Mouse (Mus musculus): ENCODE measurements around the gene Zfp420. TPM values are rescaled to one million over a fixed set of nuclear protein-coding genes. Genes with fewer than 3 reads are reported as not detected.
A peak's percentile ranks its signal among the peaks of the same experiment; 100 is the strongest.

Zfp420 gene
- polyA plus RNA-seq, 1 experiment from 2014 or later = 10.3 TPM

DNA sequence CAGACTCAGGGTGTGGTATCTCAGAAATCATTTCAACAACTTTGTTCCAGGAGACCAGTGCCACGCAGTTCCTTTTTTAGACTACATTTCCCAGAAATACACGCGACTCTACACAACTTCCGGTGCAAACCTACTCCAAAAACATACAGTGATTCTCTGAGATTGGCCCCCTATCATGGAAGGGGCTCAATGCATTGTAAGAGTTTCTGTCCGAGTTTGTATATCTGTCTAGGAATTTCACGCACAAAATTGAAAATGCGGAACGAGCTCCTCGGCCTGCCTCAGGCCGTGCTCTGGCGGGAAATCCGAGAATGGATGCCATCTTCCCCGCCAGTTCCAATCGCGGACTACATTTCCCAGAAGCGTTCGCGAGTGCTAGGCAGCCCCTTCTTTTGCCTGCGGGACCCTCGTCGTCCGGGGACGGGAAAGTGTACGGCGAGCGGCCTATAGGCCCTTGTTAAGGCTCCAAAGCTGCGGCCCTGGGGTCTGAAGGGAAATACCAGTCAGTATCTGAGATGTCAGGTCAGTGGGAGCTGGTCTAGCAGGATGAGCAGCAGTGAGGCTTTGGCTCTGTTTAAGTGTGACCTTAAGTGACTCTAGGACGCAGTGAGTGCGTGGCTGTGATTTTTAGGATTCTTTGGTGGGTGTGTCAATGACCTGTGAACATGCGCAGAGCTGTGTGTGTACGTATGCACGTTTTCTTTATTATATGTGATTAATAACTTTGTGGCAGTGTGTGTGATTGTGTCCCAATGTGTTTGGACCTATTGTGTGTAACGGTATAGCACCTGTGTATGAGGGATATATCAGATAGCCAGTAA is 48.6 kb downstream of the Zfp420 start, which contains the start of gene Zfp383:
Gene Zfp383, plus strand, starts transcription at position 94 of the 821 bp plus-strand sequence.
- whole genome bisulfite sequencing = under 1% methylated on average over 33 of the region's 33 CpGs
- ATAC-seq (ENCODE audit: low FRiP score) = peak; percentile 84
- H3K27ac ChIP-seq (ENCODE audit: low read depth, low read length) = peak within 1 kb of the TSS; percentile 37; the same call in 1 of the 2 replicates

GRCm38 (mm10) chr7:29910252-29910651 is 50.5 kb downstream of the Zfp420 start:
- Histone ChIP-seq H3K4me2 (peak overlapping the region; percentile 66; the same call in 1 of the 2 replicates), H3K27ac (ENCODE audit: low read depth, low read length) (no peak overlapping the region), H3K36me3 (ENCODE audit: control insufficient read depth, insufficient read depth, low read length) (peaks cover 23% of the 10 kb centered on the region), H3K4me3 (ENCODE audit: low read depth, low read length) (no peak overlapping the region), H3K4me1 (ENCODE audit: control insufficient read depth, insufficient read depth, low read length) (peaks cover 10% of the 10 kb centered on the region), H3K9ac (ENCODE audit: low read length) (no peak overlapping the region), H3K27me3 (ENCODE audit: control insufficient read depth, insufficient read depth, low read length) (no peaks in the 10 kb centered on the region), H3K9me3 (ENCODE audit: control insufficient read depth, low read length) (no peaks in the 10 kb centered on the region)
- no peak for ATAC-seq (ENCODE audit: low FRiP score)
- DNase-seq (ENCODE audit: low spot score, missing footprints) = peak; percentile 2
- WGBS = 62% methylated on average over 2 of the region's 2 CpGs

More for the DNA sequence above, 48.6 kb downstream of the Zfp420 start, which contains the start of gene Zfp383:
- Histone ChIP-seq H3K9me3 (ENCODE audit: control insufficient read depth, low read length) (no peaks in the 10 kb centered on the region), H3K4me1 (ENCODE audit: control insufficient read depth, insufficient read depth, low read length) (peaks cover 10% of the 10 kb centered on the region), H3K9ac (ENCODE audit: low read length) (peak within 1 kb of the TSS; percentile 71), H3K36me3 (ENCODE audit: control insufficient read depth, insufficient read depth, low read length) (peaks cover 4% of the 10 kb centered on the region), H3K4me2 (peak within 1 kb of the TSS; percentile 66), H3K27me3 (ENCODE audit: control insufficient read depth, insufficient read depth, low read length) (no peaks in the 10 kb centered on the region), H3K4me3 (ENCODE audit: low read depth, low read length) (peak within 1 kb of the TSS; percentile 53)
- peak; percentile 99 for DNase-seq (ENCODE audit: low spot score, missing footprints)

DNA sequence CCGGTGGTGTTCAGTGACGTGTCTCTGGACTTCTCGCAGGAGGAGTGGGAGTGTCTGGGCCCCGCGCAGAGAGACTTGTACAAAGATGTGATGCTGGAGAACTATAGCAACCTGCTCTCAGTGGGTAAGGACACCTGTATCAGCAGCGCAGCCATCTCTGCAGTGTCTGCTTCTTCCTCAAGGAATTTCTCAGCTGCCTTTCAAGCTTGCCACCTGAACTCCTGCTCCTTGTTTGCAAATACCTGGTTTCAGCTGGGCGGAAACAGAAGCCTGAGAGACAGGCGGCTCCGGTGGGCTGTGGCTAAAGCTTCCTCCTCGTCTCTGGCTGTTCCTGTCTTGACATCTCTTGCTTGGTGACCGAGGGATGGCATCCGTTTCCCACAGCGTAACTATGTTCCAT is 52.4 kb downstream of the Zfp420 start:
- DNase-seq (ENCODE audit: low spot score, missing footprints) (peak; percentile 73), ATAC-seq (ENCODE audit: low FRiP score) (no peak)
- H3K36me3 ChIP-seq (ENCODE audit: control insufficient read depth, insufficient read depth, low read length) = peaks cover 29% of the 10 kb centered on the region
- no peak overlapping the region for H3K9ac ChIP-seq (ENCODE audit: low read length)
- peaks cover 10% of the 10 kb centered on the region for H3K4me1 ChIP-seq (ENCODE audit: control insufficient read depth, insufficient read depth, low read length)
- WGBS = 95% methylated on average over 13 of the region's 13 CpGs
- no peaks in the 10 kb centered on the region for H3K9me3 ChIP-seq (ENCODE audit: control insufficient read depth, low read length)
- no peak overlapping the region for H3K4me2 ChIP-seq
- H3K4me3 ChIP-seq (ENCODE audit: low read depth, low read length) = no peak overlapping the region
- H3K27me3 ChIP-seq (ENCODE audit: control insufficient read depth, insufficient read depth, low read length) = no peaks in the 10 kb centered on the region
- H3K27ac ChIP-seq (ENCODE audit: low read depth, low read length) = no peak overlapping the region

- no peak overlapping the region for H3K9ac ChIP-seq (ENCODE audit: low read length)
- H3K27me3 ChIP-seq (ENCODE audit: control insufficient read depth, insufficient read depth, low read length) = no peaks in the 10 kb centered on the region
- H3K4me2 ChIP-seq = no peak overlapping the region
- 70% methylated on average over 6 of the region's 6 CpGs for WGBS
- H3K9me3 ChIP-seq (ENCODE audit: control insufficient read depth, low read length) = no peaks in the 10 kb centered on the region
- peaks cover 26% of the 10 kb centered on the region for H3K36me3 ChIP-seq (ENCODE audit: control insufficient read depth, insufficient read depth, low read length)
- DNase-seq (ENCODE audit: low spot score, missing footprints) (peak; percentile 66), ATAC-seq (ENCODE audit: low FRiP score) (no peak)
- H3K4me3 ChIP-seq (ENCODE audit: low read depth, low read length) = no peak overlapping the region
- no peaks in the 10 kb centered on the region for H3K4me1 ChIP-seq (ENCODE audit: control insufficient read depth, insufficient read depth, low read length)
- no peak overlapping the region for H3K27ac ChIP-seq (ENCODE audit: low read depth, low read length)
Measured at GRCm38 (mm10) chr7:29917371-29918061, 57.7 kb downstream of the Zfp420 start.

DNA sequence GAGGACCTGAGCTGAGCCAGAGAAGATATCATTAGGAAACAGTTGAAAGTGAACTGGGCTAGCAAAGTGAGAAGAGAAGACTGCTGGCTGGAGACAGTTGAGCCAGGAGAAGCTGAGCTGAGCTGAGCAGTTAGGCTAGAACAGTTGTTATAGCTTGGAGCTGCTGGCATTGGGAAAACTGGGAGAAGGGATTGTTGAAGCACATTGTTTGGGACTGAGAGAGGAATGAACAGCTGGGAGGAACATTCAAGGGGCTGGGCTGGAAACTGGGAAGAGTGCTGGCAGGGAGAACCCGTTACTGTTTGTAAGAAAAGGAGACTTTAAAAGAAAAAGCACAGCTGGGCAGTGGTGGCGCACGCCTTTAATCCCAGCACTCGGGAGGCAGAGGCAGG is 58.3 kb downstream of the Zfp420 start:
- 87% methylated on average over 4 of the region's 4 CpGs for WGBS
- Histone ChIP-seq H3K9ac (ENCODE audit: low read length) (no peak overlapping the region), H3K4me2 (no peak overlapping the region), H3K4me3 (ENCODE audit: low read depth, low read length) (no peak overlapping the region), H3K36me3 (ENCODE audit: control insufficient read depth, insufficient read depth, low read length) (peaks cover 26% of the 10 kb centered on the region), H3K9me3 (ENCODE audit: control insufficient read depth, low read length) (no peaks in the 10 kb centered on the region), H3K27me3 (ENCODE audit: control insufficient read depth, insufficient read depth, low read length) (no peaks in the 10 kb centered on the region), H3K4me1 (ENCODE audit: control insufficient read depth, insufficient read depth, low read length) (no peaks in the 10 kb centered on the region), H3K27ac (ENCODE audit: low read depth, low read length) (no peak overlapping the region)
- DNase-seq (ENCODE audit: low spot score, missing footprints) = peak; percentile 19
- ATAC-seq (ENCODE audit: low FRiP score) = no peak

GRCm38 (mm10) chr7:29921439-29922093 is 61.8 kb downstream of the Zfp420 start:
- Histone ChIP-seq H3K27me3 (ENCODE audit: control insufficient read depth, insufficient read depth, low read length) (no peaks in the 10 kb centered on the region), H3K9ac (ENCODE audit: low read length) (no peak overlapping the region), H3K9me3 (ENCODE audit: control insufficient read depth, low read length) (no peaks in the 10 kb centered on the region), H3K4me3 (ENCODE audit: low read depth, low read length) (no peak overlapping the region), H3K4me1 (ENCODE audit: control insufficient read depth, insufficient read depth, low read length) (no peaks in the 10 kb centered on the region), H3K36me3 (ENCODE audit: control insufficient read depth, insufficient read depth, low read length) (no peaks in the 10 kb centered on the region), H3K4me2 (no peak overlapping the region), H3K27ac (ENCODE audit: low read depth, low read length) (no peak overlapping the region)
- 85% methylated on average over 6 of the region's 6 CpGs for WGBS
- ATAC-seq (ENCODE audit: low FRiP score) = no peak
- DNase-seq (ENCODE audit: low spot score, missing footprints) = no peak

DNA sequence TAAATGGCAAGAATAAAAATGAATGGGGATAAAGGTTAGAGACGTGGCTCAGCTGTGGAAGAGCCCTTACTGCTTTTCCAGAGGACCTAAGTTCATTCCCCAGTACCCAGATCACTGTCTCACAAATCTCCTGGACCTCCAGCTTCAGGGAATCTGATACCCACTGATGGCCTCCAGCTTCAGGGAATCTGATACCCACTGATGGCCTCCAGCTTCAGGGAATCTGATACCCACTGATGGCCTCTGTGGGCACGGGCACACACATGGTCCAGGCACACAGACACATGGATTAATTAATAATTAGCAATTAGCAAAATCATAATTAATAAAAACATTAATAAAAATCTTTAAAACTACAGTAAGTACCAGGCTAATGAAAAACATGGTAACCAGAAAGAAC is 63.0 kb downstream of the Zfp420 start:
- Histone ChIP-seq H3K9me3 (ENCODE audit: control insufficient read depth, low read length) (no peaks in the 10 kb centered on the region), H3K27ac (ENCODE audit: low read depth, low read length) (no peak overlapping the region), H3K4me1 (ENCODE audit: control insufficient read depth, insufficient read depth, low read length) (no peaks in the 10 kb centered on the region), H3K36me3 (ENCODE audit: control insufficient read depth, insufficient read depth, low read length) (no peaks in the 10 kb centered on the region), H3K27me3 (ENCODE audit: control insufficient read depth, insufficient read depth, low read length) (no peaks in the 10 kb centered on the region), H3K4me3 (ENCODE audit: low read depth, low read length) (no peak overlapping the region), H3K4me2 (no peak overlapping the region), H3K9ac (ENCODE audit: low read length) (no peak overlapping the region)
- 72% methylated on average over 2 of the region's 2 CpGs for WGBS
- DNase-seq (ENCODE audit: low spot score, missing footprints) (no peak), ATAC-seq (ENCODE audit: low FRiP score) (no peak)

Measured in midbrain, embryonic 11.5 days (tissue).